Mouse (Mus musculus) kidney, embryonic 16.5 days (tissue): ENCODE measurements around the gene Usp13. TPM values are rescaled to one million over a fixed set of nuclear protein-coding genes. Genes with fewer than 3 reads are reported as not detected.

Experiments used
- ATAC-seq: fragments of 200-750 bp; cut with Nextera tagmentation; 2 replicates; pipeline ENCODE4 v1.8.0; 2017; ENCODE audit warnings: moderate TSS enrichment; ENCODE audit not compliant: low FRiP score, low TSS enrichment
- H3K27ac ChIP-seq: fragments of 300-500 bp; sonication (generic); 2 replicates; pipeline ENCODE4 v1.5.1; 2014; ENCODE audit warnings: low read length
- H3K27me3 ChIP-seq: fragments of 300-500 bp; sonication (generic); 2 replicates; pipeline ENCODE4 v1.6.1; 2014; ENCODE audit warnings: low read length, control low read depth, mixed read lengths; ENCODE audit not compliant: insufficient read depth
- H3K36me3 ChIP-seq: fragments of 300-500 bp; sonication (generic); 2 replicates; pipeline ENCODE4 v1.6.1; 2014; ENCODE audit warnings: low read length, control low read depth, mixed read lengths; ENCODE audit not compliant: insufficient read depth
- H3K4me1 ChIP-seq: fragments of 300-500 bp; sonication (generic); 2 replicates; pipeline ENCODE4 v1.6.1; 2014; ENCODE audit warnings: low read length, control low read depth, mixed read lengths; ENCODE audit not compliant: insufficient read depth
- H3K4me2 ChIP-seq: fragments of 300-500 bp; sonication (generic); replicated peaks from 2 replicates; pipeline ENCODE4 v1.6.1; 2014; ENCODE audit warnings: low read depth, low read length
- H3K4me3 ChIP-seq: fragments of 300-500 bp; sonication (generic); 2 replicates; pipeline ENCODE4 v1.5.1; 2014; ENCODE audit warnings: mild to moderate bottlenecking, low read length
- H3K9ac ChIP-seq: fragments of 300-500 bp; sonication (generic); replicated peaks from 2 replicates; pipeline ENCODE4 v1.6.1; 2014; ENCODE audit warnings: low read length
- H3K9me3 ChIP-seq: fragments of 300-500 bp; sonication (generic); 2 replicates; pipeline ENCODE4 v1.6.1; 2016; ENCODE audit warnings: low read length, control low read depth
- WGBS: fragments of 180-500 bp; shearing (Covaris S2); extraction: QIAGEN DNeasy Blood & Tissue Kit; methylation state at CpG from one replicate; pipeline ENCODE4 v1.1.7; 2014; 5-methylcytosine and 5-hydroxymethylcytosine counted together
- polyA plus RNA-seq: library from polyadenylated mRNA; unstranded; fragments of >200 nt; fragmentation: Nextera tagmentation; extraction: Ambion mirVana; gene quantifications from 2 replicates; pipeline ENCODE4 v1.2.1, GENCODE M21; 2015

The Usp13 gene
- polyA plus RNA-seq, 1 experiment from 2014 or later, result 5.2 TPM

- H3K27ac ChIP-seq, result no peak overlapping the region
- H3K9me3 ChIP-seq, result no peaks in the 10 kb centered on the region
- no peak overlapping the region for H3K4me3 ChIP-seq
- H3K4me2 ChIP-seq, result no peak overlapping the region
- no peak overlapping the region for H3K9ac ChIP-seq
- ATAC-seq, result no peak
- H3K4me1 ChIP-seq, result no peaks in the 10 kb centered on the region
- 56% methylated on average over 4 of the region's 4 CpGs for WGBS
- H3K27me3 ChIP-seq, result no peaks in the 10 kb centered on the region
- H3K36me3 ChIP-seq, result no peaks in the 10 kb centered on the region
Observed at GRCm38 (mm10) chr3:32979981-32980380, 162.6 kb downstream of the Usp13 start.

GRCm38 (mm10) chr3:32985141-32985540 is 167.8 kb downstream of the Usp13 start:
- H3K4me3 ChIP-seq, result no peak overlapping the region
- no peak overlapping the region for H3K9ac ChIP-seq
- no peak overlapping the region for H3K4me2 ChIP-seq
- no peak for ATAC-seq
- H3K4me1 ChIP-seq, result no peaks in the 10 kb centered on the region
- H3K36me3 ChIP-seq, result no peaks in the 10 kb centered on the region
- no peaks in the 10 kb centered on the region for H3K27me3 ChIP-seq
- no peaks in the 10 kb centered on the region for H3K9me3 ChIP-seq
- no peak overlapping the region for H3K27ac ChIP-seq
- 46% methylated on average over 3 of the region's 3 CpGs for WGBS

Other genes with a start within 250 kb of the Usp13 start
- gene Gnb4, start 201.0 kb upstream of the Usp13 start, polyA plus RNA-seq, result 54.5 and 60.7 TPM in 2 replicates
- 188 and 196 TPM in 2 replicates for gene Actl6a, start 111.2 kb upstream of the Usp13 start, polyA plus RNA-seq
- 325 and 353 TPM in 2 replicates for gene Ndufb5, start 80.6 kb upstream of the Usp13 start, polyA plus RNA-seq
- gene Mrpl47, start 79.9 kb upstream of the Usp13 start, polyA plus RNA-seq, result 31.9 and 33.3 TPM in 2 replicates